Mouse (Mus musculus) myocyte (in vitro differentiated cells): ENCODE data around the gene Slco4a1.

Experiments
- E2F4 ChIP-seq: IDR thresholded peaks from one replicate; pipeline ENCODE4 v1.6.1; 2011; ENCODE audit warnings: mild to moderate bottlenecking, control low read depth, moderate library complexity; ENCODE audit not compliant: insufficient read depth
- POLR2A ChIP-seq: IDR thresholded peaks from one replicate; pipeline ENCODE4 v1.6.1; 2011; ENCODE audit warnings: low read depth, mild to moderate bottlenecking, control low read depth, moderate library complexity; ENCODE audit not compliant: insufficient read length
- POLR2AphosphoS2 ChIP-seq: IDR thresholded peaks from one replicate; pipeline ENCODE4 v1.6.1; 2011; ENCODE audit warnings: low read depth, control low read depth; ENCODE audit not compliant: insufficient read length

- TF ChIP-seq POLR2A (no peak), POLR2AphosphoS2 (no peak), E2F4 (no peak)
Measured at GRCm38 (mm10) chr2:180432751-180433150, 23.3 kb upstream of the Slco4a1 start.
